Mouse (Mus musculus) heart, adult 10 weeks (tissue): ENCODE measurements around the gene Tcf15. TPM values are rescaled to one million over a fixed set of nuclear protein-coding genes. Genes with fewer than 3 reads are reported as not detected.

Experiments used
- polyA plus RNA-seq: library from polyadenylated mRNA; stranded (reverse); fragments of 350-450 nt; fragmentation: Illumina TruSeq; extraction: RNeasy Lipid Tissue Mini Kit (QIAGEN cat#74804); gene quantifications from one replicate; pipeline ENCODE4 v1.2.3, GENCODE M21; 2014; ENCODE audit warnings: low read depth, low replicate concordance

Gene Tcf15
- polyA plus RNA-seq = 15.6 TPM

DNA sequence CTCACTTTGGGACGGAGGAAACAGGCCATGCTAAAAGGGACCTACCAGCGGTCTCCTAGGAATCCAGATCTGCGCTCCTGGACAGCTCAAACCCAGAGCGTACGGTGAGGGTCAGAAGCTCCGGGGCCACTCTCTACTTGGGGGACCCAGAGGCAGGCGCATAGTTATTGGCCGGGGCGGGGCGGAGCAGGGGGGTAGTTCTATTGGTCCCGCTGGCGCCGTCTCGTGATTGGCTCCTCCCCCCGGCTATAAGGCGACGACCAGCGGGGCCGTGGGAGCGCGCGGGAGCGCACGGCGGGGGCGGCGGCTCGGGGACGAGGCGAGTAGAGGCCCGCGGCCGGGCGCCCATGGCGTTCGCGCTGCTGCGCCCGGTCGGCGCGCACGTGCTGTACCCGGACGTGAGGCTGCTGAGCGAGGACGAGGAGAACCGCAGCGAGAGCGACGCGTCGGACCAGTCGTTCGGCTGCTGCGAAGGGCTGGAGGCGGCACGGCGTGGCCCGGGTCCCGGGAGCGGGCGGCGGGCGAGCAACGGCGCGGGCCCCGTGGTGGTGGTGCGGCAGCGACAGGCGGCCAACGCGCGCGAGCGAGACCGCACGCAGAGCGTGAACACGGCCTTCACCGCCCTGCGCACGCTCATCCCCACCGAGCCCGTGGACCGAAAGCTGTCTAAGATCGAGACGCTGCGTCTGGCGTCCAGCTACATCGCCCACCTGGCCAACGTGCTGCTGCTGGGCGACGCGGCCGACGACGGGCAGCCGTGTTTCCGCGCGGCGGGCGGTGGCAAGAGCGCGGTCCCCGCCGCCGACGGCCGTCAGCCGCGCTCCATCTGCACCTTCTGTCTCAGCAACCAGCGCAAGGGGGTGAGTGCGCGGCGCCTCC is at the start of gene Tcf15:
Gene Tcf15 (plus strand): TSS at position 283 of the 879 bp plus-strand sequence.

DNA sequence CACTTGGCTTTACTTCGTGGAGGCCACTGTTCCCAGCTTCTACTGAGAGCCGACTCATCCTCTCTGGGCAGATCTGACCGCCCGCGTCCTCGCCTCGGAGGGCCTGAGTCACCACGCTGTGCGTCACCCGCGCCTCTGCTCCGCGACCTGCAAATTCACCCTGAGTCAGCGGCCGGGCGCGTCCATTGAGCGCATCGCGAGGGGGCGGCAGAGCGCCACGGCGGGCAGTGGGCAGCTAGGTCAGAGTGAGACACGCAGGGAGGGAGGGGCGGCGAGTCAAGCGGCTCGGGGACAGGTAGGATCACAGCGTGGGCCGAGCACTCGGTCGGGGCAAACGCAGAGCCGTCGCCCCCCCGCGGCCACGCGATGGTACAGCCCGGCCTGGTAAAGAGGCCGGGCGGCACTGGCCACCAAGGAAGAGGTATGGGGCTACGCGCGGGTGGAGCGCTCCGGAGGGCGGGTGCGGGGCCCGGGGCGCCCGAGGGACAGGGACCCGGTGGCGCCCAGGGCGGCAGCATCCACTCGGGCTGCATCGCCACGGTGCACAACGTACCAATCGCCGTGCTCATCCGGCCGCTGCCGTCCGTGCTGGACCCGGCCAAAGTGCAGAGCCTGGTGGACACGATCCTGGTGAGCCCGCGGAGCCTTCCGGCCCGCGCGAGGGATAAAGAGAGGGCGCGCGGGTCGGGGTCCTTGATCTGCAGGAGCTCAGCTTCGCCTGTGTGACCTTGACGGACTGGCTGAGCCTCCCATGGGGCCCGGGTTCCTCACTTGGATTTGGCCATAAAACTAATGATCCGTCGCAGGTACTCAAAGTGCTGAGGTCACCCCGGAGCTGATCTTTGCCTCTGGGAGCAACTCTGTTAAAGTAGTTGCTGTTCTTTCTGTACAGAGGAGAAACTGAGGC is 37.8 kb upstream of the Tcf15 start, which contains the start of gene Srxn1:
Gene Srxn1 (plus strand): TSS at position 199 of the 907 bp plus-strand sequence.

Other genes with a start within 250 kb of the Tcf15 start
- 0.18 TPM for gene Angpt4, start 232.4 kb upstream of the Tcf15 start, polyA plus RNA-seq
- gene Fam110a, start 163.3 kb upstream of the Tcf15 start, polyA plus RNA-seq = 2.8 TPM
- gene Slc52a3, start 147.1 kb upstream of the Tcf15 start, polyA plus RNA-seq = 1.2 TPM
- not detected for gene Scrt2, start 62.0 kb upstream of the Tcf15 start, polyA plus RNA-seq
- 23.0 TPM for gene Srxn1, start 38.0 kb upstream of the Tcf15 start, polyA plus RNA-seq
- 89.3 TPM for gene Csnk2a1, start 83.3 kb downstream of the Tcf15 start, polyA plus RNA-seq
- gene Tbc1d20, start 150.3 kb downstream of the Tcf15 start, polyA plus RNA-seq = 38.6 TPM
- gene Rbck1, start 189.1 kb downstream of the Tcf15 start, polyA plus RNA-seq = 50.8 TPM
- 1.8 TPM for gene Trib3, start 200.5 kb downstream of the Tcf15 start, polyA plus RNA-seq
- not detected for gene Nrsn2, start 233.1 kb downstream of the Tcf15 start, polyA plus RNA-seq